Mouse (Mus musculus) gastrocnemius, postnatal 25 days (tissue): ENCODE measurements at regions not wholly inside any gene's neighbourhood (a gene's known extent, or its start where the extent isn't known, plus 50 kb on each side); places are given as distances from the start of the nearest gene placed in this dataset.

ENCODE experiments used
- DNase-seq: peaks from one replicate; pipeline ENCODE4 v3.0.0; 2022

DNA sequence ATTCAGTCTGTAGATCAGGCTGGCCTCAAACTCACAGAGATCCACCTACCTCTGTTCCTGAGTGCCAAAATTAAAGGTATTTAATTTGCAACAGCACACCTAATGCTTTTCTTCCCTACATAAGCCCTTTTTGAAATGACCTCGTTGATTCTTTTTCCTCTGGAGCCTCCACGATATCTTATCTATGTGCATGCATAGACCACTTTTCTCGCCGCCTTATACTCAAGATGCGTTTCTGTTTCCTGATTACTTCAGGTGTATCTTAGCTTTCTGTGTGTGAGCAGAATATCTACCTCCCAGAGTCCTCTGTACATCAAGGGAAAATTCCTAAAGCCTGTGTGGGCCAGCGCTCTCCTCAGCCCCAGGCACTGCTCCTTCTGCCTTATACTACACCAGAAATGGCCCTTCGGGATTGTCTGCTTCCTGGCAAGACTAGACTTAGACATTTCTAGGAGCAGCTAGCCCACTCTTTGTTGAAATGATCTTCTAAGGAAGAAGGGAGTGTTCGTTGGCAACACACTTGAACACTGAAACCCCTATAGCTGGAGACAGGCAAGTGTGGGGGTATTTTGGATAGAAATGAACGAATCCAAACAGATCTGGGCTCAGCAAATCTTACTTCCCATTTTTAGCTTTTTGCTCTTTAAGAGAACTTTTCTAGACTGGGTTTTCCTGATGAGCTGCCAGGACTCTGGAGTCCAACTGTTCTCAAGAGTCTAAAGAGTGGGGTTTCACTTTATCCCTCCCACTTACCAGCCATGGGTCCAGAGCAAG, 54.0 kb upstream of the Rbm15 start:
- no peak for DNase-seq

DNA sequence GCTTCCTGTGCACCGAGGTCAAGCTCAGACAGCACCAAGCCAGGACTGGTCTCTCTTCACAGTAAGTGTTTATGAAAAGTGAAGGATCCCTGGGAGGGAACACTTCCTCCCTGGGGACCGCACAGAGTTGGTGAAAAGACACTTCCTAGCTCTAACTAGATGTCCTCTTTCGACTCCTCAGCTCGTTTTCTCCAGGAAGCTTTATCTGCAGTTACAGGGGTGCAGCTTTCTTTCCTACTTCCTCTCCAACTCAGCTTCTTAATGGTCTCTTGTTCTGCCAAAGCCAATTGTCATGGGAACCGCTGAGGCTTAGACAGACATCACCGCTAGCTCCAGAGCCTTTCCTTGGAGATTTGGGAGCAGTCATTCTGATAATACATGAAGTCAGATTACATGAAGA, 53.0 kb upstream of the Rbm15 start:
- peak; percentile 15 for DNase-seq
